Mouse (Mus musculus): Measurements from ENCODE around the gene Tnfrsf13b.

GRCm38 (mm10) chr11:61147300-61147683, 20.7 kb downstream of the Tnfrsf13b start:
- TF ChIP-seq POLR2A (IDR thresholded peaks at IDR 0.05; ENCODE audit: extremely low read depth, insufficient read depth, low read length): no peak
- no peak for TF ChIP-seq CTCF (IDR thresholded peaks at IDR 0.05; ENCODE audit: low read depth, low read length)

Data from liver, adult 2 months (tissue).